Mouse (Mus musculus) telencephalon, adult 2 months (tissue): Measurements from ENCODE around the gene C2cd2l.
"Not testable (repeated sequence)": the region's sequence is repeated elsewhere in the genome, so short reads cannot be mapped to it uniquely, and the experiment has no call there.

Experiments used
- DNase-seq: peaks from one replicate; pipeline ENCODE4 v3.0.0-alpha.2; 2011; ENCODE audit warnings: low read depth, low spot score

Gene C2cd2l

DNA sequence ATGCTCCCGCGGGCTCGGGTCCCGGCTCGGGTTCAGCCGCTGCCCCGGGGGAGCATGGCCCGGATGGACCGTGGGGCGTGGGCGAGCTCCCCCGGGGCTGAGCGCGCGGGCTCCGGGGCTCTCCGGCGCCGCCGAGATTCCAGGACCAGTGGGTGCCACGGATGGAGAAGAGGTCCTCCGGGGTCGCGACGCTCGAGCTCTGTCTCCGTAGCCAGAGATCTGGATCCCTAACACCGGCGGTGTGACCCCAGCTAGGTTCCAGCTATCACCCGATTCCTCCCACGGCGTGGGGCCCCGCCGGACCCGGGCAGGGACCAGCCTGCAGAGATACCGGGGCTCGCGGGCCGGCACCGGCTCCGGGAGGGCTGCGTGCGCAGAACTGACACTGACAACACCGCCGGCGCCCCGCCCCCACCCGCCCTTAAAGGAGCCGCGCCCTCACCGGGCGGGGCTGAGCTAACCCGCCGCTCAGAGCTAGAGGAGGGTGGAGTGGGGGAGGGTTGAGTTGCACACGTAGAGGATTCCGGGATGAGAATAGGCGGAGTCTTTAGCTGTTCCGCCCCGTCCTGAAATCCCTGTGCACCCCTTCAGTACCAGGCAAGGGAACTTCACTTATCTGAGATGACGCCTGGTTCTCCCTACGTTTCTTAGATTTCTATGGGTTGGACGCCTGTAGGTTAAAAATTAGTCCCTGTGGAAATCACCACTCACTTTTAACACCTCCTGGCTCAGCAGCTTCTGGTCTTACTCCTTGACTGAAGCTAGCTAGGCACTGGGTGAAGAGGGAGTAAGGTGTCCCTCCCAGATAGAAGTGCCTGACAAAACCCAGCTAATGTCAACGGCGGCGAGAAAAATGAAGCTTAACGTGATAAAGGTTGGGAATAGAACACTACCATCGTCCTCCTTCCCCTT is at the start of gene C2cd2l:
Gene C2cd2l, minus strand, starts transcription at position 399 of the 912 bp plus-strand sequence.
- peak; percentile 98 for DNase-seq

- DNase-seq, result no peak
Measured at GRCm38 (mm10) chr9:44364480-44364879, 44.4 kb upstream of the C2cd2l start.

DNA sequence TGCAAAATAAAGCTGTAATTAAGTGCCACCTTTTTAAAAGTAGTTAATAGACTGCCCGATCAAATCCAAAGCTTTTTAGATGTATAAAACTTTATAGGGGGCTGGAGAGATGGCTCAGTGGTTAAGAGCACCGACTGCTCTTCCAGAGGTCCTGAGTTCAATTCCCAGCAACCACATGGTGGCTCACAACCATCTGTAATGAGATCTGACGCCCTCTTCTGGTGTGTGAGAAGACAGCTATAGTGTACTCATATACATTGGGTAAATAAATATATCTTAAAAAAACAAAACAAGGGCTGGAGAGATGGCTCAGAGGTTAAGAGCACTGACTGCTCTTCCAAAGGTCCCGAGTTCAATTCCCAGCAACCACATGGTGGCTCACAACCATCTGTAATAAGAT is 41.8 kb upstream of the C2cd2l start:
- DNase-seq, result not testable (repeated sequence)

DNA sequence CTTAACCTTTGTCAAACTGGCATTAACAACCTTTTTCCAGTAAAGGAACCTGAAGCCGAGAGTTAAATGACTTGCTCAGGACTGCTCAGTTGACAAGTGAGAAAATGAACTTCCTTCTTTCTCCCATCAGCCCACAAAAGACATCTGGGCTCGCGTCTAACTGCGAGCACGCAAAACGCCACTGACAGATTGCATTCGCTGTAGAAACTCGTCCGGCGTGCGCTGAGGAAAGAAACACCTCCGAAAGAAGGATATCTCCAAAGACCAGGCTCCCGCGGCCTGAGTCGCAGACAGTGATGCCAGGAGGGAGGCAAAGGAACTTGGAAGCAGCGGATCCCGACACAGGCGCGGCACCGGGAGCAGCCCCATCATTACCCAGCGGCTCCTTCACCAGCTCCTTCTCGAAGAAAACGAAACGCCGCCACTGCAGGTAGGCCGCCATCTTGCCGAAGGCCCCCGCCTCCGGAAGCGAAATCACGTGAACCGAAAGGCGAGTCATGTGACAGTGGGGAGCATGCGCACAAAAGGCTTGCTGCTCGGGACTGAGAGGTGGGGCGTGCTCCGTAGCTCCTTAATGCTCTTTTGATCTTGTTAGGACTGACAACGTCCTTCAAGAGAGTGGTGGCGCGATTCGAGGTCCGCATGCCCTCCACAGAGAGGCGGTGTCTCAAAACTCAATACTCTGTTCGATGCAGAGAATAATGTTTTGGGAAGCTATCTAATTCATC is 41.3 kb upstream of the C2cd2l start, which contains the start of gene Vps11:
Gene Vps11, minus strand, starts transcription at position 481 of the 728 bp plus-strand sequence.
- peak; percentile 91 for DNase-seq

DNA sequence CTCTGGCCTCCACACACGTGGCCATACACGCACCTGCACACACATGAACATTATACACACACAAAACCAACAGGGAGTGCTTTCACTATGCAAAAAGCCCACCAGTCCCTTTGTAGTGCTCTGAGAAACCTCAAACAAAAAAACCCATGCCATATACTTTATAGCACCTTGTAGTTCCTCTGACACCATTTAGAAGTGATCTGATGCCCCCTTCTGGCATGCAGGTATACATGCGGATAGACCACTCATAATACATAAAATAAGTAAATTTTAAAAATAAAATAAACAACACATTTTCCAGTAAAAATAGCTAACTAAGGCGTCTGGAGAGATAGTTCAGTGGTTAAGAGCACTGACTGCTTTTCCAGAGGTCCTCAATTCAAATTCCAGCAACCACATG is 37.1 kb upstream of the C2cd2l start:
- no peak for DNase-seq

DNA sequence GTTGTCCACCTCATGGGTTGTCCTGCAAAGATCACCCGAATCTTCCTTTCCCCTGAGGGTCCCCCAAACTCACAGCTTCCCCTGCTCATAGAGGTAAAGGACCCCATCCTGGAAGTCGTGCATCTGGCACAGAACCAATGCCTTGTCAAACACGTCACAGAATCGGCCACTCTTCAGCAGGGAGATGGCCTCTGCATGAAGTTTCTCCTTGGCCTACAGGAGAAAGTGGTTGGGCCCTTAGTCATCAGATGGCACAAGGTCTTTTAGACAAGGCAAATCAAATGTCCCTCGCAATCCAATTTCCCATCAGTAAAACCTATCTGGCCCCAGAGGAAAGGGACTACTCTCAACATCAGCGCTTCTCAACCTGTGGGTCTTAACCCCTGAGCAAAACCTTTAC is 33.1 kb upstream of the C2cd2l start:
- DNase-seq, result no peak

DNA sequence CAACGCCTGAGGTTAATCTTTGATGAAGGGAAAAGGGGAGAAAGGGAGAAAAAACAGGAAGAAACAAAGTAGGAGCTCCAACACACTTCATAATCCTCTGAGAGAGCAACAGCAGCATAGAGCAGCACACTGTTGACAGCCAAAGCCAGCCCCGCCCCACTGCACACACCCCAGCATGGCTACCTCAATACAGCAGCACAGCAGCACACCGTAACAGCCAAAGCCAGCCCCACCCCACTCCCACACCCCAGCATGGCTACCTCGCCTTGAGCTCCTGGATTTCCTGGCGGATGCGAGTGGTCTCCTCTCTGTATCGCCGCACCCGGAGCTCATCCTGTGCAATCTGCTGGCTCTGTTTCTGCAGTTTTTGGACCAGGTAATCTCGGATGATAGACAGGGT is 32.3 kb upstream of the C2cd2l start:
- no peak for DNase-seq

DNA sequence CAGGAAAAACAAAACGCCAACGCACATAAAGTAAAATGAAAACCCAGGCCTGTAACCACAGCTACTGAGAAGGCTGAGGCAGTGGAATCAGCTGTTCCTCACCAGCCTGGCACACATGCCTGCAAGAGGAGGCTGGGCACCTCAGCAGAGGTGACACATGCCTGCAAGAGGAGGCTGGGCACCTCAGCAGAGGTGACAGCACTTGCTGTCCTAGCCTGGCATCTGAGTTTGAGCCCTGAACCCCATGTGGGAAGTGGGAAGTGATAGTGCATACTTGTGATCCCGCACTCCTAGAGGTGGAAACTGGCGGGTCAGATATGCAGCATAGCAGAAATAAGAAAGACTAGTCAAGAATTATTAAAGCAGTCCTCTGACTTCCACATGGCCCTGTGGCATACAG is 31.3 kb upstream of the C2cd2l start:
- DNase-seq, result no peak

- DNase-seq, result no peak
Measured at GRCm38 (mm10) chr9:44348546-44348945, 28.5 kb upstream of the C2cd2l start.

DNA sequence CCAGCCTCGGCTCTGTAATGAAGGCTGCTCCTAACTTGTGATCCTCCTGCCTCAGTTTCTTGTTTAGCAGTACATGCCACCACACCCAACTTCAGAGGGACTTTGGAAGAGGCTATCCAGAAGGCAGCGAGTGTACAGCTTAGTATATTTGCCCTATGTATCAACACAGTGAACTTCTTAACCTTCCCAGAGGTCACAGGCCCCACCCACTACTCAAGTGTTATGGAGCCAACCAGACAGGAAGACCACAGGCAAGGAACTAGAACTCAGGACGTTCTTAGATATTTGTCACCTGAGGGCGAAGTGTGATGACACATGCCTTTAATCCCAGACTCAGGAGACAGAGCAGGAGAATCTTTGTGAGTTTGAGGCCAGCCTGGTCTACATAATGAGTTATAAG is 27.5 kb upstream of the C2cd2l start:
- DNase-seq, result no peak

GRCm38 (mm10) chr9:44347166-44347565 is 27.1 kb upstream of the C2cd2l start:
- DNase-seq, result no peak

DNA sequence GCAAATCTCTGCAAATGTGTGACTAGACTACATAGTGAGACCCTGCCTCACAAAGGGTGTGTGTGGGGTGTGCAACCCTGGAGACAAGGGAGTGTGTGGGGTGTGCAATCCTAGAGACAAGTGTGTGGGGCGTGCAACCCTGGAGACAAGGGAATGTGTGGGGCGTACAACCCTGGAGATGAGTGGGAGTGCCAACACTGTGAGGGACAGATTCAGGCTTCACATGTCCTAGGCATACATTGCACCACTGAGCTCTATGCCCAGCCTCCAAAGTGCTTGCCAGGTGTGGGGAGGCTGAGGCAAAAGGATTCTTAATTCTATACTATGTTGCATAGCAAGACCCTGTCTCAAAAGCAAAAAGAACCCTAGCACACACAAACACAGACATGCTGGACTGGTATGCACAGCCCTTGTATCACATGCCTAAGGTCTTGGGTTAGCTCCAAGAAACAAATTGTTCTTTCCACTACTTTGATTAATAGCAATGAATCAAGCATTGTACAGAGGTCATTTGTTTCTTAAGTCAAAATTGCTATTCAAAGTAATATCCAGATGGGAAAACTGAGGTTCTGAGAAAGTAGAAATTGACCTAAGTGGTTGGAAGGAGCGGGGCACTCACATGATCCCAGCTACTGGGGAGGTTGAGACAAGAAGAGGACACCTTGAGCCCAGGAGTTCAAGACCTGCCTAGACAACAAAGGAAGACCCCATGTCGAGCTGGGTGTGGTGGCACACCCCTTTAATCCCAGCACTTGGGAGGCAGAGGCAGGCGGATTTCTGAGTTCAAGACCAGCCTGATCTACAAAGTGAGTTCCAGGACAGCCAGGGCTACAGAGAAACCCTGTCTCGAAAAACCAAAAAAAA is 25.7 kb upstream of the C2cd2l start:
- DNase-seq, result no peak

- DNase-seq, result peak; percentile 93
Measured at GRCm38 (mm10) chr9:44343781-44344421, 23.8 kb upstream of the C2cd2l start, which contains the start of gene Hmbs. Gene Hmbs (minus strand): TSS chr9:44344228.

- no peak for DNase-seq
Measured at GRCm38 (mm10) chr9:44343290-44343689, 23.2 kb upstream of the C2cd2l start.

DNA sequence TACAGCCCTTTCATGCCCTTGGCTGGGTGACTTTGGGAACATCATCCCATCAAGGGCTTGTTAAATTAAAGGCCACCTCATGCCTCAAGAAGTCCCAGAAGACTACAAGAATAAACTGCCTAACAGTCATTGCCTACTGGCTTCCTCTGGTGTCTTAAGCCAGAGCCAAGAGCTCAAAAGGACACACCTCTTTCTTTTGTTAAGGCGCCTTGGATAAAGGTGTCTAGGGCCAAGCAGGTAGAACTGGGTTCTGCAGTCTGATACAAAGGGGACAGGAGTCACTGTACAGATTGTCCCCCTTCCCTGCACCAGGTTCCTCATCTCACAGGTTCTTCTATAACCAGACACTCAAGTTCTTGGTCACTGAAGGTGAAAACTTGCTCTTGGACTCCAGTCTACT is 22.5 kb upstream of the C2cd2l start:
- DNase-seq, result no peak

DNA sequence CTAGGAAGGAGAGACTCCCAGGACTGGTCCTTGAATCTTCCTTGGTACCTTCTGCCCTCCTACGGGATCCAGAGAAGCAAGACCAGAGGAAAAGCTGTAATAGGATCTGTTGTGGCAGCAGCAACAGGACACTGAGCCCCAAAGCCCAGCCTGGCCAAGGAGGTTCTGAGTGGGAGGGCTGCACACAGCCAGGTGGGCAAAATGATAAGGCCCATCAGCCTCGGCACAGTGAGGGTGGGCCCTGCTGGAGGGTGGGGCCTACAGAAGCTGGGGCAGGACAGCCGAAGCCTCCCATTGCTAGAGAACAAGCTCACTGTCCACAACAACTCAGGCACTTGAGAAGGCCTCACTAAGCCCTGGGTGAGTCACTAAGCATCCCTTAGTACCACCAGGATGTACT is 22.1 kb upstream of the C2cd2l start:
- DNase-seq, result no peak

GRCm38 (mm10) chr9:44341487-44341886 is 21.4 kb upstream of the C2cd2l start:
- no peak for DNase-seq

DNA sequence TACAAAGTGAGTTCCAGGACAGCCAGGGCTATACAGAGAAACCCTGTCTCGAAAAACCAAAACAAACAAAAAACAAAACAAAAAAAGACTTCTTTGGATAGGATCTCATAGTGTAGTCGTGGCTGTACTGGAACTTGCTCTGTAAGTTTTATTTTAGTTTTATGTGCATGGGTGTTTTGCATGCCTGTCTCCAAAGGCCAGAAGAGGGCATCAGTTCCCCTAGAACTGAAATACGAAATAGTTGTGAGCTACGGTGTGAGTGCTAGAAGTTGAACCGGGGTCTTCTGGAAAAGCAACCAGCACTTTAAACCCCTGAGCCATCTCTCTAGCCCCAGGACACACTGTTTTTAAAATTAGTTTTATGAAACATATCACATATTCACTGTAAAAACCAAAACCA is 18.5 kb upstream of the C2cd2l start:
- no peak for DNase-seq

DNA sequence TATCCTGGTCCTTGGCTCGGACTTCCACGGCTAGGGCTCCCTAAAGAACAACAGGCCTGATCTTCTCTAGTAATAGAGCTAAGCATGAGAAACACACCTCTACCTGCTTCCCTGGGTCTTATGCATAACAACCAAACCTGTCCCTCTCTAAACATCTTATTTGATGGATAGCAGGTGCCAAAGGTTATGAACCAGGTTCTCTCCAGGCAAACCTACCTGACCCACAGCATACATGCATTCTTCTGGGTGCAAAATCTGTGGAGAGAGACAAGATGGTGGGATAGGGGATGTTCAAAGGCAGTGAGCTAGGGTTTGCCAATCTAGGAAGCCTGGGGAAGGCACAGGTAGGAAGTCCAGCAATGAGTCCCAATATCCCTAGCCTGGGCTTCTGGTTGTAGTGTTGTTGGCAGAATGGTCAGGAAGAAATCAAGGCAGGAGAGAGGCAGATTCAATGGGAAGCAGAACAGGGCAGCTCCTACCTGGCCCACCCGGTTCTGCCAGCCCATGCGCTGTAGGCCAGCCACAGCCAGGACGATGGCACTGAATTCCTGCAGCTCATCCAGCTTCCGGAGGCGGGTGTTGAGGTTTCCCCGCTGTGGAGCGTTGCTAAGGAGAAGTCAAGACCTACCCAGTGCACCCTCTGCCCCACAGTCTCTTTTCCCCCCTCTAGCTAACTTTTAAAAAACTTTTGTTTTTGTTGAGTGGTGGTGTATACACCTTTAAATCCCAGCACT is 17.5 kb upstream of the C2cd2l start:
- DNase-seq, result no peak

DNA sequence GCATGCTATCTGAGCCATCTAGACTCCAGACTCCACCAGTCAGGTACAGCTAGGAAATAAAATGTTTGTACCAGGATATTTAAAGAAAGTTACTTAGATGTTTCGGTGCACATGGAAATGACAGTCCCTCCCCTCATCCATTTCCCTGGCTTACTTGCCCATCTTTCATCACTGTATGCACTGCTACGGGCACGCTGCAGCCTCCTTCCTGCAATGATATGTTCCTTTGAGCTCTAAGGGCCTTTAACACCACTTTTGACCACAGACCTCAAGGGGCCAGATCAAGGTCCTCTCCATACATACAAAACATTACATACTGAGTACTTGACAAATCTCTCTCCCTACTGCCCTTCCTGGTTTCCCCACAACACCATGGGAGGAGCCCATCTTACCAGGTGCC is 16.9 kb upstream of the C2cd2l start:
- no peak for DNase-seq

GRCm38 (mm10) chr9:44336513-44336912 is 16.4 kb upstream of the C2cd2l start:
- not testable (repeated sequence) for DNase-seq
